Mouse (Mus musculus) embryonic fibroblast, embryonic 13.5 days (primary cell): ENCODE results near the gene Phldb2. TPM values are rescaled to one million over a fixed set of nuclear protein-coding genes. Genes with fewer than 3 reads are reported as not detected.

Experiments
- H3K27ac ChIP-seq: 2 replicates; pipeline ENCODE4 v1.5.1; 2012; ENCODE audit warnings: low read length, control low read depth, inconsistent platforms; ENCODE audit not compliant: insufficient read depth
- H3K4me1 ChIP-seq: 2 replicates; pipeline ENCODE4 v1.6.1; 2011; ENCODE audit warnings: low read length; ENCODE audit not compliant: control insufficient read depth, insufficient read depth
- H3K4me3 ChIP-seq: 2 replicates; pipeline ENCODE4 v1.5.1; 2011; ENCODE audit warnings: mild to moderate bottlenecking, control low read depth, low read length; ENCODE audit not compliant: insufficient read depth
- CTCF ChIP-seq: IDR thresholded peaks from 2 replicates; pipeline ENCODE4 v1.5.1; 2011; ENCODE audit warnings: mild to moderate bottlenecking, control low read depth, low read length, moderate library complexity, borderline replicate concordance; ENCODE audit not compliant: insufficient read depth
- POLR2A ChIP-seq: IDR thresholded peaks from 2 replicates; pipeline ENCODE4 v1.6.1; 2011; ENCODE audit warnings: low read depth, mild to moderate bottlenecking, control low read depth, low read length, moderate library complexity
- polyA plus RNA-seq: library from polyadenylated mRNA; stranded (reverse); fragments of >200 nt; gene quantifications from 2 replicates; pipeline ENCODE4 v1.2.4, GENCODE M21; 2011; ENCODE audit warnings: low read depth; ENCODE audit not compliant: missing spikeins, insufficient read length

Phldb2 gene
- polyA plus RNA-seq, 1 experiment, result 253 TPM

- Histone ChIP-seq H3K4me1 (peaks cover 30% of the 10 kb centered on the region), H3K4me3 (no peak overlapping the region), H3K27ac (peak overlapping the region; percentile 70; the same call in 1 of the 2 replicates)
- no peak for TF ChIP-seq CTCF
- no peak for TF ChIP-seq POLR2A
Observed at GRCm38 (mm10) chr16:45832747-45833108, 120.7 kb downstream of the Phldb2 start.

- peaks cover 30% of the 10 kb centered on the region for H3K4me1 ChIP-seq
- TF ChIP-seq CTCF (no peak), POLR2A (no peak)
- no peak overlapping the region for H3K4me3 ChIP-seq
- peak overlapping the region; percentile 34 for H3K27ac ChIP-seq
Observed at GRCm38 (mm10) chr16:45832061-45832746, 121.2 kb downstream of the Phldb2 start.

GRCm38 (mm10) chr16:45831094-45831872 is 122.1 kb downstream of the Phldb2 start:
- TF ChIP-seq CTCF, result no peak
- TF ChIP-seq POLR2A, result no peak
- Histone ChIP-seq H3K27ac (peak overlapping the region; percentile 2; the same call in 1 of the 2 replicates), H3K4me3 (no peak overlapping the region), H3K4me1 (peaks cover 25% of the 10 kb centered on the region)

DNA sequence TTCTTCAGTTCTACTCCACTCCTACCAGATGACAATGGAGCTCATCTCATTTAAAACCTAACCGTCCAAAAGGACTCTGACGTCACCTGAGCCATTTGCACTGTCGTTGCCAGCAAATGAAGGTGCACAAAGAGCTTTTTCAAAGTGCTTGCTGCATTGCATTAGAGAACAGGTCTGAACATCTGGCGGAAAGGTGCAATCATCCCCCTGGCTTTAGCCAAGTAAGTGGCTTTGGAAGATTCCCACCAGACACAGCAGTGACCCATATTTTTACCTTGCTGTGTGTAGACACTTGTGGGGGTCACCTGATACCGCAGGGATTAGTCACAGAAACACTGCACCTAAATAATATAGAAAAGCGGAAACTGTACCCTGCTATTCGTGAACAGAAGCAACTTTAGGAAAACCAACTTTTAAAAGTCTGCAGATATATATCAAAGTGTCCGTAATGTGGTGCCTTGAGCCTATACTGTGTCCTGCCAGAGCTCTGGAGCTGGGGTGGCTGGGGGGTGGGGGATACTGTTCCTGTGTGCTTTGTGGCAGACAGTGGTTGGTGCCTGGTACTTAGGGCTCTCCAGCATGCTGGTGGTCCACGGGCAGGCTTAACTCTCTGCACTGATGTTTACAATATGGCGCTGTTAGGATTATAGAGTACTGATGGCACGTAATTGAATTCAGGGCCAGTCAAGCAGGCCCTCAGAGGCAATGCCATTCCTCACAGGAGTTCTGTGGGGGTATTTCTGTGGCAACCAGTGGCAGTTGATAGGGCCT is 123.1 kb downstream of the Phldb2 start:
- H3K27ac ChIP-seq, result peak overlapping the region; percentile 14
- H3K4me3 ChIP-seq, result no peak overlapping the region
- TF ChIP-seq CTCF, result no peak
- no peak for TF ChIP-seq POLR2A
- peaks cover 21% of the 10 kb centered on the region for H3K4me1 ChIP-seq

DNA sequence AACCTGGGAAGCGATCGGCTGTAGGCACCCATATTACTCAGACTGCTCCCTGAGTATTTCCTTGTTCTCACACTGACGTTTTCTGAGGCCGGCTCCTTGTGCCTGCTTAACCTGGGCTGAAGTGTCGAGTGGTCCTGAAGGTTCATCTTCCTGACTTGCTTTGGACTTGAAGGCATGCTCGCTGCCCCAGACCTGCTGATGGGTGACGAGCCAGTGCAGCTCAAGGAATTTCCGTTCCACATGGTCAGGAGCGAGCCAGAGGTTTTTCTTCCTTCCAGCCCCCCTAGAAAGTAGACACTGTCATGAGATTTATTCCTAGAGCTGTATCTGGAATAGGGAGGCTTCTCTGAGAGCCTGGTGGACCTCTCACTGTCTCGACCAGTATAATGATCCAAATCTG is 128.1 kb downstream of the Phldb2 start:
- Histone ChIP-seq H3K4me3 (no peak overlapping the region), H3K27ac (no peak overlapping the region), H3K4me1 (peaks cover 9% of the 10 kb centered on the region)
- TF ChIP-seq CTCF, result no peak
- no peak for TF ChIP-seq POLR2A

- TF ChIP-seq CTCF (no peak), POLR2A (no peak)
- no peak overlapping the region for H3K4me3 ChIP-seq
- peaks cover 6% of the 10 kb centered on the region; the same call in 1 of the 2 replicates for H3K4me1 ChIP-seq
- H3K27ac ChIP-seq, result peak overlapping the region; percentile 32; the same call in 1 of the 2 replicates
Observed at GRCm38 (mm10) chr16:45824025-45824424, 129.4 kb downstream of the Phldb2 start.

DNA sequence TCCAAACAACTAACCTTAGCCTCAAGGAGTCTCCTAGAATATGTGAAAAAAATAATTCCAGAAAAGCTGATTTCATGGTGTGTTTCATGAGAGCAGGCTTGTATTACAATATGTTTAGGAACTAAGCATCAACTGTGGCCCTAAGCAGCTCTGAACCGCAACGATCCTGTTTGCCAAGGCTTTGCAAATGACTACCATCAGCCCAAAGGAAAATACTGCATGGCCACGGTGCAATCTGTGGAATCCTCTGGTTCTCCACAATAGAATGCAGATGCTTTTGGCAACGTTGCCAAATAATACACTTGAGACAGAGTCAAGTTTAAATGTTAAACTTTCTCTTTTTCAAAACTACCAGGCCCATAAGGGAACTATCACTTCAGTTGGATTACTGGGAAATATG is 133.5 kb downstream of the Phldb2 start:
- peak overlapping the region; percentile 37; the same call in 1 of the 2 replicates for H3K27ac ChIP-seq
- no peak for TF ChIP-seq POLR2A
- TF ChIP-seq CTCF, result no peak
- H3K4me1 ChIP-seq, result peaks cover 6% of the 10 kb centered on the region
- H3K4me3 ChIP-seq, result no peak overlapping the region

- H3K27ac ChIP-seq, result no peak overlapping the region
- peaks cover 6% of the 10 kb centered on the region for H3K4me1 ChIP-seq
- TF ChIP-seq CTCF (no peak), POLR2A (no peak)
- no peak overlapping the region for H3K4me3 ChIP-seq
Observed at GRCm38 (mm10) chr16:45817795-45818194, 135.6 kb downstream of the Phldb2 start.

DNA sequence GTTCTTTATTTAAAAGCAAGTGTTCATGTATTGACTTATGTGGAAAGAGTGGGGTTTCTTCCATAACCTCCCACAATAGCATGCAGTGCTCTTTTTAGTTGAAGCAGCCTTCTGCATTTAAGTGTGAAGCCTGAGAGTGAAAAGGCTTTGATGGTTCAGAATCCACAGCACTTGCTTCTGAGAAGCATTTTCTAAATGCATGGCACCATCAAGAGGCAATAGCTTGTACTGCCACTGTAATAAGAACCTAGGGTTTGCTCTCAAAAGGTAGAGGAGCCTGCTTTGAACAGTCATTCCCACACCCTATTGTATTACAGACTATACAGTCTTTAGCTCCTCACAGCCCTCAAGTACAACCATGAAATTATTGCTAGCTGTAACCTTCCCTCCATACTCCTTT is 136.7 kb downstream of the Phldb2 start:
- peaks cover 3% of the 10 kb centered on the region for H3K4me1 ChIP-seq
- no peak overlapping the region; the same call in 1 of the 2 replicates for H3K27ac ChIP-seq
- TF ChIP-seq CTCF (no peak), POLR2A (no peak)
- H3K4me3 ChIP-seq, result no peak overlapping the region
